Mouse (Mus musculus): Measurements from ENCODE around the gene Kdelc2. TPM values are rescaled to one million over a fixed set of nuclear protein-coding genes. Genes with fewer than 3 reads are reported as not detected.

The Kdelc2 gene
- polyA plus RNA-seq, 1 experiment = 18.2 TPM

GRCm38 (mm10) chr9:53426726-53427125 is 42.9 kb downstream of the Kdelc2 start:
- no peaks in the 10 kb centered on the region for H3K4me1 ChIP-seq (ENCODE audit: control insufficient read depth, insufficient read depth, low read length)
- TF ChIP-seq CTCF (IDR thresholded peaks at IDR 0.05; ENCODE audit: low read depth, low read length) (no peak), POLR2A (IDR thresholded peaks at IDR 0.05; ENCODE audit: borderline replicate concordance, low read depth, low read length) (no peak)
- no peak overlapping the region for H3K27ac ChIP-seq (ENCODE audit: insufficient read depth, low read depth, low read length)
- H3K4me3 ChIP-seq (ENCODE audit: insufficient read depth, low read length) = no peak overlapping the region

DNA sequence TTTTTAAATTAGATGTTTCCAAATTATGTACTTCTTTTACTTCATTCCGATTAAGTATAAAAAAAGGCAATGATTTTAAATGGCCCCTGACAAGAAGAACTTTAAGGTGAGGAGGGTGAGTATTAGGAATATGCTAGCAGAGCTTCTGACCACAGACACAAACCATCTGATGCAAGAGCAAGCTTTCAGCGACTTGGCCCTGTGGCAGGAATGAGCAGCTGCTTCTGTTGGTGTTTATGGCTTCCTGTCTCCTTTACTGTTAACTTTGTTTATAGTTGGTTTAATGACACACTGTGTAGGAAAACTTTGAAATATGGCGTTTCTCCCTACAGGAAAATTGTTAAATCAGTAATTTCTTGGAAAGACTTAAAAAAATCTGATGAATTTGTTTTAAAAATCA is 43.8 kb downstream of the Kdelc2 start:
- H3K4me3 ChIP-seq (ENCODE audit: insufficient read depth, low read length) = no peak overlapping the region
- no peak overlapping the region for H3K27ac ChIP-seq (ENCODE audit: insufficient read depth, low read depth, low read length)
- no peak for TF ChIP-seq CTCF (IDR thresholded peaks at IDR 0.05; ENCODE audit: low read depth, low read length)
- no peak for TF ChIP-seq POLR2A (IDR thresholded peaks at IDR 0.05; ENCODE audit: borderline replicate concordance, low read depth, low read length)
- no peaks in the 10 kb centered on the region for H3K4me1 ChIP-seq (ENCODE audit: control insufficient read depth, insufficient read depth, low read length)

DNA sequence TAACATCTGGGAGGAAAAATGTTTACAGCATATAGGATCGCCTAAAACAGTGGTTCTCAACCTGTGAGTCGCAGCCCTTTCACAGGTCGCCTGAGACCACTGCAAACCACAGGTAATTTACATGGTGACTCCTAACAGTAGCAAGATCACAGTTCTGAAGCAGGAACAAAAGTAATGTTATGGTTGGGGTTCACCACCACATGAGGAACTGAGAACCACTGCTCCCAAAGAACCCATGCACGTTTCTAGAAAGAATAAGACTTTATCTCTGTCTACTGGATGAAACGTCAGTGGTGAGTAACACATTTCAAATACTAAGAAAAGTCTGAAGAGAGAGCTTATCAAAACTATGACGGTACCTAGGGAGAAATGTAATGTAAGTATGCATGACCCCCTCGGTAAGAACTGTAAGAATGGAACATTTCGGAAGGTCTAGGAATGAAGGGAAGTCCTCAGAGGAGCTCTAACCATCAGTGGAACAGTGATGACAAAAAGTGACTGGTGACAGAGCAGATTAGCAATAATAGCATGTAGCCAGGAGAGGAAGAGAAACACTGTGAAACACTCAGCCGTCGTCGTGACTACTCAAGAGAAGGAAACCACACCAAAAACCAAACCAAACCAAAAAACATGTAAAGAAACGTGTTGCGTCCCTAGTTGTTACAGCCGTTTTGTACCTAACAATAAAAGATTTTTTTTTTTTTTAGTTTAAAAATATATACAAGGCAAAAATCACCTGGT is 52.2 kb downstream of the Kdelc2 start:
- no peak overlapping the region for H3K4me3 ChIP-seq (ENCODE audit: insufficient read depth, low read length)
- no peak overlapping the region for H3K27ac ChIP-seq (ENCODE audit: insufficient read depth, low read depth, low read length)
- H3K4me1 ChIP-seq (ENCODE audit: control insufficient read depth, insufficient read depth, low read length) = no peaks in the 10 kb centered on the region
- no peak for TF ChIP-seq POLR2A (IDR thresholded peaks at IDR 0.05; ENCODE audit: borderline replicate concordance, low read depth, low read length)
- TF ChIP-seq CTCF (IDR thresholded peaks at IDR 0.05; ENCODE audit: low read depth, low read length) = no peak

DNA sequence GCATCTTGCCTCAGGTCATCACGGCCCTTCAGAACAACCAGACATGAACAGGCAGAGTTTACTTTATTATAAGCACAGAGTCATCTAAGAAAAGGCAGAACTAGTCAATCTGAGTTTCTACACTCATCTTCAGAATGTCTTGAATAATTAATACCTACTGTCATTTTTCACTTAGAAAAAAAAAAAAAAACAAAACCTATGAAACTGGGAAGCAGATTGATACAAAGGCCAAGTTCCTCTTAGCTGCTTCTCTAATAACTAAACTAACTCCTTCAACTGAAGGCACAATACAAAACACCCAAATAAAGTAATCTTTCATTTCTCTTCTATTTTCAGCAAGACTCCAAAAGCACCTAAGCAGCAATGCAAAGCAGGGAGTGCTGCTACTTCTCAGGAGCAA is 66.8 kb downstream of the Kdelc2 start:
- H3K27ac ChIP-seq (ENCODE audit: insufficient read depth, low read depth, low read length) = no peak overlapping the region
- TF ChIP-seq POLR2A (IDR thresholded peaks at IDR 0.05; ENCODE audit: borderline replicate concordance, low read depth, low read length) (no peak), CTCF (IDR thresholded peaks at IDR 0.05; ENCODE audit: low read depth, low read length) (no peak)
- peaks cover 3% of the 10 kb centered on the region for H3K4me1 ChIP-seq (ENCODE audit: control insufficient read depth, insufficient read depth, low read length)
- no peak overlapping the region for H3K4me3 ChIP-seq (ENCODE audit: insufficient read depth, low read length)

Other genes starting within 250 kb of the Kdelc2 start
- gene Ddx10, start 136.0 kb upstream of the Kdelc2 start, polyA plus RNA-seq (2012; ENCODE audit: insufficient read depth, insufficient read length, missing spikeins) = 14.5 and 15.4 TPM in 2 replicates
- gene Exph5, start 82.4 kb upstream of the Kdelc2 start, polyA plus RNA-seq (2012; ENCODE audit: insufficient read depth, insufficient read length, missing spikeins) = not detected in 2 replicates
- gene 4930550C14Rik, start 18.3 kb downstream of the Kdelc2 start, polyA plus RNA-seq (2012; ENCODE audit: insufficient read depth, insufficient read length, missing spikeins) = 1.1 TPM in 1 of 2 replicates, not detected in the other
- 10.9 and 12.3 TPM in 2 replicates for gene Atm, start 152.7 kb downstream of the Kdelc2 start, polyA plus RNA-seq (2012; ENCODE audit: insufficient read depth, insufficient read length, missing spikeins)
- gene Npat, start 153.0 kb downstream of the Kdelc2 start, polyA plus RNA-seq (2012; ENCODE audit: insufficient read depth, insufficient read length, missing spikeins) = 8.1 and 10.6 TPM in 2 replicates
- 44.7 and 45.0 TPM in 2 replicates for gene Acat1, start 226.4 kb downstream of the Kdelc2 start, polyA plus RNA-seq (2012; ENCODE audit: insufficient read depth, insufficient read length, missing spikeins)